Mouse (Mus musculus) bone marrow macrophage, adult 2 months (primary cell): Measurements from ENCODE around the gene Slc5a2.

Experiments used
- CTCF ChIP-seq: IDR thresholded peaks from 2 replicates; pipeline ENCODE4 v1.5.1; 2012; ENCODE audit warnings: low read depth, mild to moderate bottlenecking, low read length, moderate library complexity
- POLR2A ChIP-seq: IDR thresholded peaks from 2 replicates; pipeline ENCODE4 v1.6.1; 2012; ENCODE audit warnings: mild to moderate bottlenecking, low read depth, low read length, borderline replicate concordance

GRCm38 (mm10) chr7:128312375-128313059, 47.1 kb downstream of the Slc5a2 start:
- TF ChIP-seq POLR2A = no peak
- TF ChIP-seq CTCF = no peak
